Mouse (Mus musculus) cortical plate, adult 2 months (tissue): ENCODE measurements around the gene Pla2g4a. TPM values are rescaled to one million over a fixed set of nuclear protein-coding genes. Genes with fewer than 3 reads are reported as not detected.
A peak's percentile ranks its signal among the peaks of the same experiment; 100 is the strongest.

ENCODE experiments used
- H3K27ac ChIP-seq: fragments of 200-500 bp; 2 replicates; pipeline ENCODE4 v1.5.1; 2012; ENCODE audit warnings: low read length, control low read depth, inconsistent platforms; ENCODE audit not compliant: insufficient read depth
- H3K4me1 ChIP-seq: fragments of 200-500 bp; 2 replicates; pipeline ENCODE4 v1.6.1; 2011; ENCODE audit warnings: low read length; ENCODE audit not compliant: control insufficient read depth, insufficient read depth
- H3K4me3 ChIP-seq: fragments of 200-500 bp; 2 replicates; pipeline ENCODE4 v1.5.1; 2011; ENCODE audit warnings: mild to moderate bottlenecking, low read length, control low read depth; ENCODE audit not compliant: insufficient read depth
- CTCF ChIP-seq: fragments of 200-500 bp; IDR thresholded peaks from 2 replicates; pipeline ENCODE4 v1.5.1; 2011; ENCODE audit warnings: mild to moderate bottlenecking, control low read depth, low read length; ENCODE audit not compliant: insufficient read depth; ENCODE audit errors: extremely low read depth
- POLR2A ChIP-seq: fragments of 200-500 bp; IDR thresholded peaks from 2 replicates; pipeline ENCODE4 v1.6.1; 2011; ENCODE audit warnings: mild to moderate bottlenecking, low read length, control low read depth; ENCODE audit not compliant: insufficient read depth; ENCODE audit errors: extremely low read depth
- polyA plus RNA-seq: library from polyadenylated mRNA; depleted of rRNA; stranded (reverse); fragments of >200 nt; gene quantifications from 2 replicates; pipeline ENCODE4 v1.2.3, GENCODE M21; 2012

Gene Pla2g4a
- polyA plus RNA-seq, 1 experiment: 4.6 TPM

DNA sequence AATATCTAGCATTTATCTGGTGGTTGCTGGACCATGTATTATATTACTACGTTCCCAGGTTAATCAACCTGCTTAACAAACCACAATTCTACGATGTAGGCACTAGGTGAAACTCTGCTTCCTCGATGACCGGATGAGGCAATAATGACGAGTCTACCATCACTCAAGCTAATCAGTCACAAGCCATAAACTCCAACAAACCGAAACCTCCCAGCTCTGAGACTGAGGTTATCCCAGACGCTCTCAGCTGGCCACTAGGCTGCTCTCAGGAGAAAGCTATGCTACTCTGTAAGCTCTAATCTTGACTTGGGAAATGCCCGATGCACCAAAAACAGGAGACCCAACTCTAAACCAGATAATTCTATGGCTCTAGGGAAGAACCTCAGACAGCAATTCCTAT is 66.2 kb downstream of the Pla2g4a start:
- Histone ChIP-seq H3K27ac (no peak overlapping the region), H3K4me3 (no peak overlapping the region), H3K4me1 (no peaks in the 10 kb centered on the region)
- no peak for TF ChIP-seq POLR2A
- TF ChIP-seq CTCF: no peak

DNA sequence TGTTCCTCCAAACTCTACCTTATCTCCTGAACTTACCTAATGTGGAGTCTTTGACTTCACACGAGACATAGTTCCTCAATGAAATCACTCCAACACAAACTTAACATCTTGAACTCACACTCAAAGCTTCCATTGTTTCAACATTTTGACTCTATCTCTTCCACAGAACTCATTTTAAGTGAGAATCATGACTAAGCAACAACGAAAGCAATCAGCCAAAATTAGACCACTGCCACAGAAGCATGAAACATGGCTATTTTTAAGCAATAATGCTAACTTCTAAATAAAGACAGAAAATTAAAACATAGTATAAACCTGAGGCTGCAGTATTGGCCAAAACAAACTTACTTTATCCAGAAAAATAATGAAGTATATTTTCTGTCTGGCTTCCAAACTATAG is 67.2 kb downstream of the Pla2g4a start:
- no peak for TF ChIP-seq POLR2A
- TF ChIP-seq CTCF: no peak
- no peak overlapping the region for H3K4me3 ChIP-seq
- no peaks in the 10 kb centered on the region for H3K4me1 ChIP-seq
- H3K27ac ChIP-seq: no peak overlapping the region

DNA sequence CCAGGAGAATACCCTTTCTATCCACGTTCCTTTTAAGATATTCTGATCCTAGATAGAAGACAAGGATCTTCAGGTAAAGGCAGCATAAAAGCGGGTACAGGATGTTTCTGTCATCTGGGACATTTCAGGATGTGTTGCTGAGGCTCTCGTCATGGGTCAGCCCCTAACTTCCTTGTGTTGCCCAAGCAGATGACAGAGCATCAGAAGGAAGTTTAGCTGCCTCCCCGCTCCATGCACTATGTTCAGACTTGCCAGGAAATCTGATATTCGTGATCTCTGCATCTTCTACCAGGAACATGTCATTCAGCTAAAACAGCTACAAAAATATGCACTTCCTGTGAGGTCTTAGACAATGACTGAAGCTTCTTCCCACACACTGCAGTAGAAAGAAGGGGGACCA is 70.0 kb downstream of the Pla2g4a start:
- no peak overlapping the region for H3K27ac ChIP-seq
- no peaks in the 10 kb centered on the region for H3K4me1 ChIP-seq
- TF ChIP-seq POLR2A (no peak), CTCF (no peak)
- H3K4me3 ChIP-seq: no peak overlapping the region

DNA sequence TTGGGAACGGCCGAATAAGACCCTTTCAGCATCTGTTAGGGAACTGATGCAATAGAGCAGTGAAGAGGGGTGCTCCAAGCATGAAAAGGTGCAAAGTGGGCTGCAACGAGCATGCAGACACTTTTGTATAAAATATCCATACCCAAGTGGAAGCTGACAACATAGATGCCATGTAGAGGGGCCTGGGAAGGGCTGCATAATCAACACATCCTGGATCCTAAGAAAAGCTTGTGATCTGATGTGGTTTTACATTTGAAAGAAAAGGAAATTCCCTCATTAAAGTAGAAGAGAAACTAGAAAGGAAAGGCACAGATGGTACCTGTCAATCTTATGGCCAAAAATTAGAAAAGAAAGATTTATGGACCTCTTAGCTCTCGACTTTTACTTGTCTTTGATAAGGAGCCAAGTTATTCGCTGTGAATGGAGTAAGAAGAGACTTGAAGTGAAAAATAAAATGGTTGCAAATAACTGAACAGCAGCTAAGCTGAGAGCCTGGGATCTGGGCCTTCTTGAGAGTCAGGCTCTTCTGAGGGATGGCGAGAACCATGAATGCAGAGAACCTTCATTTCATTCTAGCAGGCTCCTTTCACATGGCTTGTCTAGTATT is 78.6 kb downstream of the Pla2g4a start:
- TF ChIP-seq CTCF (no peak), POLR2A (no peak)
- H3K4me3 ChIP-seq: no peak overlapping the region
- H3K27ac ChIP-seq: peak overlapping the region; percentile 59
- H3K4me1 ChIP-seq: no peaks in the 10 kb centered on the region

DNA sequence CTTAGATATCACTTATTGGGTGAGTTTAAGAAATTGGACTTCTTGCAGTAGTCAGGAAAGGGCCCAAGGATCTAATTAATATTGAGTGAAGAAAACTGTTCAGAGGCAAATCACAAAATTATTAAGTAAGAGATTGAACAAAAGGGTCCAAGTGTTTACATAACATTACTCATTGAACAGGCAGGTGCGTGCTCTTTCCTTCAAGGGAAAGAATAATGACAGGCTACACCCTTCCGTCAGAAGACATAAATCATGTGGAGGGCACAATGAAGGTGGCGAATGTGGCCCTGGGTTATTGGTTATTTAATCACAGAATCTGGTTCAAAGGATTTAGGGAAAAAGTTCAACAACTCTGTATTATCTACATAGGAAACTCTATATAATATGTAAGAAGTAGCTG is 82.9 kb downstream of the Pla2g4a start:
- TF ChIP-seq POLR2A (no peak), CTCF (no peak)
- H3K27ac ChIP-seq: no peak overlapping the region
- H3K4me3 ChIP-seq: no peak overlapping the region
- no peaks in the 10 kb centered on the region for H3K4me1 ChIP-seq

DNA sequence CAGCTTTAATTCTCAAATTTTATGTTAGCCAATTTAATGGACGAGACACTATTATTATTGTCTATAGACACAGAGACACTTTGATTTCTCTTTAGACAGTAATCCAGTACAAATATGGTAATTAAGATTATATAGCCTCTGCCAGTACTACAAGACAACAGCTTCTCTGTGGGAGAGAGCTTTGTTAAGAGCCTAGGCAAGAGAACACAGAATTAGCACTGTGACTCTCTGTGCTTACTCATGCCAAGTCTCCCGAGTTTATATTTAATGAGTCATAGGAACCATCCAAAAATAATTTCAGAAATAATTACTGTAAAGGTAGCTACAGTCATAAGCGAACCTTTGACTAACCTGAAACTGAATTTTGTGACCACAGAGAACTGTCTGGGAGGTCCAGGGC is 84.6 kb downstream of the Pla2g4a start:
- no peak overlapping the region for H3K4me3 ChIP-seq
- no peak overlapping the region for H3K27ac ChIP-seq
- no peaks in the 10 kb centered on the region for H3K4me1 ChIP-seq
- no peak for TF ChIP-seq POLR2A
- TF ChIP-seq CTCF: no peak

DNA sequence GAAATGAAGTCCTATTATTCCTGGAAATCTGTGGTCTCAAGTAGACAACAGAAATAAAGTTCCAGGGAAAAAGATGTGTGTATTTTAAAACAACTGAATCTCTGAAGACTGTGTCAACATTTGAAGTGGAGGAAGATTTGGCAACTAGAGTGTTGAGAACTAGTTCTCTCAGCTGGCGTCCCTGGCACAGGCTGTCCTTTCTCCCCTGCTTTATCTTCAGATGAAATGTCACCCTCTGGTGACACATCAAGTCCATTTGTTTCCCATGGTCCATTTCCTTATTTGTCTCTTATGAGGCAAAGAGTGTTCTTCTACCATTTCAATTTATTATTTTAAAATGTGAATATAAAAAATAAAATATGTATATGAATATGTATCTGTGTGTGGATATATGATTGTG is 89.5 kb downstream of the Pla2g4a start:
- TF ChIP-seq CTCF: no peak
- TF ChIP-seq POLR2A: no peak
- Histone ChIP-seq H3K4me1 (peaks cover 3% of the 10 kb centered on the region), H3K27ac (no peak overlapping the region; the same call in 1 of the 2 replicates), H3K4me3 (no peak overlapping the region)

DNA sequence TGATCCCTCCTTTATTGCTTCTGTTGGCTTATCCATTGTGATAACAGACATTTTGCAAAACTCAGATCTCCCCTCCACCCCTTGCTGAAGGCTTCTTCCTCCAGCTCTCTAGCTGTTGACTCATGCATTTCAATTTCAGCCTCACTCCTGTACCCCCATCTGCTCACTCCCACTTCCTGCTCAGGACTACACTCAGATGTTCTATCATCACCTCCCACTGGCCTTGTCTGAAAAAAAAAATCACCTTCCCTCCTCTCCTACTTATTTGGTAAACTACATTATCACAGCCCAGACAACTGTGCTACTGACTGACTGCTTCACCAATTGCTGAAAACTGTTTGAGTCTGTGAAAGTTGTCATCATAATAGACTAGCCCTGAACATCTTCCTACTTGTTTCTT is 93.8 kb downstream of the Pla2g4a start:
- Histone ChIP-seq H3K4me3 (no peak overlapping the region), H3K27ac (0 out of 2 replicates have a peak overlapping the region, but pooled peaks have one; percentile 72), H3K4me1 (peaks cover 11% of the 10 kb centered on the region)
- TF ChIP-seq POLR2A (no peak), CTCF (no peak)

DNA sequence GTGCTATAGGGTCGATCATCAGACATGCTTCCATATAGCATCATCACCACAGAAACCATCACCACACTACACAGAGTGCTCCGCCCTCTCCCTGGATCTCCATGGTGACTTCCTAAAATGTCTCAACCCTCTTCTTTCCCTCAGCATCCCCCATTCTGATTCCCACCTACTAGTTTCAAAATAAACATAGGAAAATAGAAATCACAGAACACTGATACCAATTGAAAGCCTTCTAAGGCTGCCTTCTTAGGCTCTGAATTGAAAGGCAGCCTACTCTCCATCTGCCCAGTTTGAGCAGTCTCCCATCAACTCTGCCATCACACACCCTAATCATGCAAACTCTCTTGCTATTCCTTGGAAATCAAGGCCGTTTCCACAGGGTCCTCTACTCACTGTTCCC is 94.9 kb downstream of the Pla2g4a start:
- H3K4me3 ChIP-seq: no peak overlapping the region
- TF ChIP-seq CTCF (no peak), POLR2A (no peak)

DNA sequence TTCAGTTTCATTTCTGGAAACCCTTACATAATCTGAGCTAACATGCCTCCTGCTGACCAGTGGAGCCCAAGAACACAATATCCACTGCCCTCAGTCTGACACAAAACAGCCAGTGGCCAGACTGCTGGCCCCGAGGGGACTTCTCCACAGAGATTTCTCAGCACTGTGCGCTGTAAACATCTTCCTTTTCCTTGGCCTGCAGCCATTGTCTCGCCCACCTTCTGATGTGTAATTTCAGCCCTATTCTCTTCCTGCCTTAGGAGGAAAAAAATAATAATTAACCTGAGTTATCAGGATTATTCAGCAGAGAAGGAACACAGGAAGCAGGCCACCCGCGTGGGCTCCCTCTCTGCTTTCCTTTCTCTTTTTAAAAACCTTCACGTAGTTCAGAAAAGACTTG is 98.3 kb downstream of the Pla2g4a start:
- Histone ChIP-seq H3K27ac (peak overlapping the region; percentile 86), H3K4me3 (no peak overlapping the region), H3K4me1 (peaks cover 9% of the 10 kb centered on the region; the same call in 1 of the 2 replicates)
- TF ChIP-seq POLR2A (no peak), CTCF (no peak)

More for the DNA sequence above, 94.9 kb downstream of the Pla2g4a start:
- Histone ChIP-seq H3K4me1 (peaks cover 9% of the 10 kb centered on the region), H3K27ac (0 out of 2 replicates have a peak overlapping the region, but pooled peaks have one; percentile 65)
